Mouse (Mus musculus) hindbrain, embryonic 16.5 days (tissue): ENCODE data around the gene Tchh. TPM values are rescaled to one million over a fixed set of nuclear protein-coding genes. Genes with fewer than 3 reads are reported as not detected.

Experiments used
- ATAC-seq: fragments of 200-750 bp; cut with Nextera tagmentation; 2 replicates; pipeline ENCODE4 v1.8.0; 2017; ENCODE audit warnings: moderate TSS enrichment, moderate library complexity
- H3K27ac ChIP-seq: fragments of 300-500 bp; sonication (generic); 2 replicates; pipeline ENCODE4 v1.5.1; 2014; ENCODE audit warnings: low read depth, mild to moderate bottlenecking, control low read depth, low read length, moderate library complexity
- H3K27me3 ChIP-seq: fragments of 300-500 bp; sonication (generic); replicated peaks from 2 replicates; pipeline ENCODE4 v1.6.1; 2014; ENCODE audit warnings: low read length; ENCODE audit not compliant: control insufficient read depth, insufficient read depth
- H3K36me3 ChIP-seq: fragments of 300-500 bp; sonication (generic); 2 replicates; pipeline ENCODE4 v1.6.1; 2014; ENCODE audit warnings: mild to moderate bottlenecking, low read length, moderate library complexity, mixed read lengths; ENCODE audit not compliant: control insufficient read depth, insufficient read depth
- H3K4me1 ChIP-seq: fragments of 300-500 bp; sonication (generic); 2 replicates; pipeline ENCODE4 v1.6.1; 2014; ENCODE audit warnings: low read depth, low read length; ENCODE audit not compliant: control insufficient read depth, insufficient read depth
- H3K4me2 ChIP-seq: fragments of 300-500 bp; sonication (generic); 2 replicates; pipeline ENCODE4 v1.6.1; 2014; ENCODE audit warnings: mild to moderate bottlenecking, low read length, control low read depth, moderate library complexity
- H3K4me3 ChIP-seq: fragments of 300-500 bp; sonication (generic); 2 replicates; pipeline ENCODE4 v1.5.1; 2014; ENCODE audit warnings: mild to moderate bottlenecking, low read length, control low read depth, moderate library complexity
- H3K9ac ChIP-seq: fragments of 300-500 bp; sonication (generic); 2 replicates; pipeline ENCODE4 v1.6.1; 2014; ENCODE audit warnings: low read depth, mild to moderate bottlenecking, control low read depth, low read length, moderate library complexity
- H3K9me3 ChIP-seq: fragments of 300-500 bp; sonication (generic); 2 replicates; pipeline ENCODE4 v1.6.1; 2014; ENCODE audit warnings: mild to moderate bottlenecking, low read length, moderate library complexity; ENCODE audit not compliant: control insufficient read depth
- WGBS: fragments of 180-500 bp; shearing (Covaris S2); extraction: QIAGEN DNeasy Blood & Tissue Kit; methylation state at CpG from one replicate; pipeline ENCODE4 v1.1.7; 2014; 5-methylcytosine and 5-hydroxymethylcytosine counted together
- polyA plus RNA-seq: library from polyadenylated mRNA; unstranded; fragments of >200 nt; fragmentation: Nextera tagmentation; extraction: Ambion mirVana; gene quantifications from 2 replicates; pipeline ENCODE4 v1.2.1, GENCODE M21; 2015

Tchh gene
- 1.4 and 1.6 TPM in 2 replicates for polyA plus RNA-seq

DNA sequence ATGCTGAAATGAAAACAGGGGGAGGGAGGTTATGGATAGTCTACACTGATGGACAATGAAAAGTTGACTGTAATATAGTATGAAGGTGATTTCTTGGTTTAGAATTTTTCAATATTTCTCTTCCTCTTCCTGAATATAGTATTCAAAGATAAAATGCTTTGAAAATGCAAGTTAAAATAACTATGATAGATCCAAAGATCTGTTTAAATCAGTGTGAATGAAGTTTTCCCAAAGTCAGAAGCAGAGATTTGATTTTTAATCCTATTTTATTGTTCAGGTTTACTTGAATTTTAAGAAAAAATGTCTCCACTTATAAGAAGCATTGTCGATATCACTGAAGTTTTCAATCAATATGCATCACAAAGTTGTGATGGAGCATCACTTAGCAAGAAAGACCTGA, at the start of gene Tchh:
Gene Tchh (plus strand): TSS at position 301 of the 400 bp plus-strand sequence.
- Histone ChIP-seq H3K4me2 (peak within 1 kb of the TSS; percentile 84), H3K4me1 (peaks cover 15% of the 10 kb centered on the region), H3K9ac (no peak within 1 kb of the TSS), H3K4me3 (no peak within 1 kb of the TSS), H3K9me3 (no peaks in the 10 kb centered on the region), H3K36me3 (no peaks in the 10 kb centered on the region), H3K27me3 (peaks cover 12% of the 10 kb centered on the region), H3K27ac (no peak within 1 kb of the TSS)
- no peak for ATAC-seq
- WGBS = 89% methylated on average over 1 of the region's 1 CpGs

DNA sequence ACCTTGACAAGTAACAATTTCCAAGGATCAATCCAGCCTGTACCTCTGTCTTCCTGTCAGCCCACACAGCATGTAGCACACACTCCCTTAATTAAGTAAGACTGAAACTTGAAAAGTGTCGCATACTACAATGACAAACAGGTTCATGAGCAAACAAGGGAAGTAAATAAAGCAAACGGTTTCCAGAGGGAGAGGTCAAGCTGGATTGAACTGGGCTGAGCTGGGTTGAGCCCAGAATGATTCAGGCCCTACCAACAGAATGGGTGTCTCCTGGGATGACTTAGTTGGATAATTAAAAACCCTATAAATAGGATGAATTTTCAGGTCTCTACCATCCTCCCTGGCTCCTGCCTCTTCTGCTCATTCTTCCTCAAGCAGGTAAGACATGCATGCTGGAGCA, 48.8 kb upstream of the Tchh start, which contains the start of gene Rptn:
Gene Rptn (plus strand): TSS at position 334 of the 400 bp plus-strand sequence.
- no peaks in the 10 kb centered on the region for H3K27me3 ChIP-seq
- no peaks in the 10 kb centered on the region for H3K36me3 ChIP-seq
- no peaks in the 10 kb centered on the region for H3K9me3 ChIP-seq
- ATAC-seq = no peak
- H3K4me2 ChIP-seq = no peak within 1 kb of the TSS
- no peak within 1 kb of the TSS for H3K4me3 ChIP-seq
- H3K27ac ChIP-seq = no peak within 1 kb of the TSS
- no peaks in the 10 kb centered on the region for H3K4me1 ChIP-seq
- no peak within 1 kb of the TSS for H3K9ac ChIP-seq
- WGBS = 69% methylated on average over 2 of the region's 2 CpGs

DNA sequence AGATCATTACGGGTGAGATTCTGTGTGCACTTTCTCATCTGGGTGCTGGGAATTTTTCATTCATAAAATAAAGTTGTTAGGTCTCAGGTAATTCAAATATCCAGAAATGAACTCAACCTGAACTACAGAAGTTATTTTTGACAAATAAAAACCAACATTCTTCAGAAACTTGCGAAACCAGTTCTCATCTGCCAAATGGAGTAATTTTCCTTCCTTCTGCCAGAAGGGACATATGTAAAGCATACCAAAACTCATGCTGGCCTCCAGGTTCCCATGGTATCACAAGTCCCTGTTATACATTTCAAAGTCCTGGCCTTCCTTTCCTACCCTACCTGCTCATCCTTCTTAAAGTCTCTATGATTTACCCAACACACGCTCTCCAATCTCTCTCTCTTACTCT, 38.2 kb upstream of the Tchh start:
- H3K27ac ChIP-seq = no peak overlapping the region
- no peak for ATAC-seq
- H3K4me3 ChIP-seq = no peak overlapping the region
- no peak overlapping the region for H3K9ac ChIP-seq
- 91% methylated on average over 3 of the region's 3 CpGs for WGBS
- H3K4me2 ChIP-seq = no peak overlapping the region
- H3K4me1 ChIP-seq = no peaks in the 10 kb centered on the region
- H3K9me3 ChIP-seq = no peaks in the 10 kb centered on the region
- H3K27me3 ChIP-seq = no peaks in the 10 kb centered on the region
- H3K36me3 ChIP-seq = no peaks in the 10 kb centered on the region

DNA sequence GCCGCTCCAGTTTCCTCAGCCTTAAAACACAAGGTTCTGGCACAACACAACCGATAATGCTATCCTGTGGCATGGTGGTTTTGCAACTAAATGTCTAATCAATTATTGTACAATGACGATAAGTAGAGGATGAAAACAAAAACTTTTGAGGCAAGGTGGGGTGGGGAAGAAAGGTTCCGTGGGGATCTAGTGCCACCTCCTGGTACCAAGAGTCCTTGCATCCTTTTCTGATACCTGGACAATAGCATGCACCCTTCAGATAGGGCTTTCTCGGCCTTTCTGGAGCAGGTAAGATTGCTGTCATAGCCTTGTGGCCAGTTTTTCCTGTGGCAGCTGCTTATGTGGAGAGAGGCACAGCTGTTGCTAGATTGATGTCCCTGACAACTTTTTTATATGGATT, 35.1 kb upstream of the Tchh start:
- no peak overlapping the region for H3K9ac ChIP-seq
- no peak; the same call in 1 of the 2 replicates for ATAC-seq

DNA sequence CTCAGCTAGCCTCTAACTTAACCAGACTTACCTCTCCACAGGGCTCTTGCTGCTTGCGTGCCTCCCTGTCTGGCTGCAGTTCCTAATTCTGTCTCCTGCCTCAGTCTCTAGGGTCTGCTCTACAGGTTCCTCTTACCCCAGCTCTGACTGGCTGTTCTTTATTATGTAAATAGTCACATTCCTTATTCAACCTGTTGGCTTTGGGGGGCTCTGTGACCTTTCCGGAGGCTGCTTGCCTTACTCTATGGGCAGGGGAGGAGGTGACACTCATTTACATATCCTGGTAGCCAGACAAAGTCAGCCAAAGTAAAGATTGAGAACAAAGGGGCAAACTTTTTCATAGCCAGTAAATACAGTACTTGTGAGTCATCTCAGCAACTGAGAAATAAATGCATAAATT, 30.2 kb upstream of the Tchh start:
- Histone ChIP-seq H3K27me3 (no peaks in the 10 kb centered on the region), H3K36me3 (no peaks in the 10 kb centered on the region), H3K4me1 (no peaks in the 10 kb centered on the region), H3K27ac (no peak overlapping the region), H3K4me3 (no peak overlapping the region), H3K9me3 (no peaks in the 10 kb centered on the region), H3K4me2 (no peak overlapping the region), H3K9ac (no peak overlapping the region)
- no peak for ATAC-seq
- 11% methylated on average over 2 of the region's 2 CpGs for WGBS

More for the DNA sequence above, 35.1 kb upstream of the Tchh start:
- no peak overlapping the region for H3K27ac ChIP-seq
- 32% methylated on average over 5 of the region's 5 CpGs for WGBS
- H3K4me1 ChIP-seq = no peaks in the 10 kb centered on the region
- no peaks in the 10 kb centered on the region for H3K36me3 ChIP-seq
- H3K27me3 ChIP-seq = no peaks in the 10 kb centered on the region
- no peaks in the 10 kb centered on the region for H3K9me3 ChIP-seq
- no peak overlapping the region for H3K4me3 ChIP-seq
- no peak overlapping the region for H3K4me2 ChIP-seq

DNA sequence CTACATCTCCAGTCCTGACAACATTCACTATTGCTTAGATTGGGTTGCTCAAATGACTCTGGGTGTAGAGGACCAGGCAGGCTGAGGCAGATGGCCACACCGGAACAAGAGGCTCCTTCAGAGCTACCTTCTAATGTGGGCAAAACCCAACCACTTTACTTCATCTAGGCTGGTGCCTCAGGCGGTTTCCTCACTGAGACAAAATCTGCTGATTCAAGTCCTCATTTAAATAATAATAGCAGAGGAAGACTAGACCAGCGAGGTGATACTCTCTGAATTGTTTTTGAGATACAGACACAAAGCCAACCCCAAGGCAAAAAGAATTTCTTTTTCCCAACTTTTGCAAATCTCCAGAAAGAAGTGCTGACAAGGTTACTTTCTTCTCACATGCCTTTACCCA, 10.5 kb upstream of the Tchh start:
- Histone ChIP-seq H3K4me2 (no peak overlapping the region), H3K9ac (no peak overlapping the region), H3K4me1 (no peaks in the 10 kb centered on the region), H3K27me3 (no peaks in the 10 kb centered on the region), H3K4me3 (no peak overlapping the region), H3K36me3 (no peaks in the 10 kb centered on the region), H3K9me3 (no peaks in the 10 kb centered on the region), H3K27ac (no peak overlapping the region)
- no peak for ATAC-seq
- WGBS = 47% methylated on average over 3 of the region's 3 CpGs

DNA sequence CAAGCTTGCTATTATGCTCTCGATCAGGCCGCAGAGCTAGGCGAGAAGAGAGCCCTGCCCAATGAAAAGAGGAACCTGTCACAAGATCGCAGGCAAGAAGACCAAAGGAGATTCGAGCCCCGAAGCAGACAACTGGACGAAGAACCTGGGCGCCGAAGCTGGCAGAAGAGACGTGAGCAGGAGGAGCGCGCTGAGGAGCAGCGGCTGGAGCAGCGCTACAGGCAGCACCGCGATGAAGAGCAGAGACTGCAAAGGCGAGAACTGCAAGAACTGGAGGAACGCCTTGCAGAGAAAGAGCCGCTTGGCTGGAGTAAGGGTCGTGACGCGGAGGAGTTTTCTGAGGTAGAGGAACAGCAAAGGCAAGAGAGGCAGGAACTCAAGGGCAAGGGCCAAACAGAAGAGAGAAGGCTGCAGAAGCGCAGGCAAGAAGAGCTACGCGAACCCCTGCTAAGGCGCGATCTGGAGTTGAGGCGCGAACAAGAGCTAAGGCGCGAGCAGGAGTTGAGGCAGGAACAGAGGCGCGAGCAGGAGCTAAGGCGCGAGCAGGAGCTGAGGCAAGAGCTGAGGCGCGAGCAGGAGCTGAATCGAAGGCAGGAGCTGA, 1.5 kb downstream of the Tchh start:
- peaks cover 12% of the 10 kb centered on the region for H3K27me3 ChIP-seq
- H3K4me3 ChIP-seq = peak overlapping the region; percentile 64
- H3K27ac ChIP-seq = peak overlapping the region; percentile 69
- peak overlapping the region; percentile 84 for H3K4me2 ChIP-seq
- ATAC-seq = no peak
- under 1% methylated on average over 38 of the region's 38 CpGs for WGBS
- H3K36me3 ChIP-seq = no peaks in the 10 kb centered on the region
- H3K9me3 ChIP-seq = no peaks in the 10 kb centered on the region
- H3K4me1 ChIP-seq = peaks cover 19% of the 10 kb centered on the region
- H3K9ac ChIP-seq = peak overlapping the region; percentile 62

DNA sequence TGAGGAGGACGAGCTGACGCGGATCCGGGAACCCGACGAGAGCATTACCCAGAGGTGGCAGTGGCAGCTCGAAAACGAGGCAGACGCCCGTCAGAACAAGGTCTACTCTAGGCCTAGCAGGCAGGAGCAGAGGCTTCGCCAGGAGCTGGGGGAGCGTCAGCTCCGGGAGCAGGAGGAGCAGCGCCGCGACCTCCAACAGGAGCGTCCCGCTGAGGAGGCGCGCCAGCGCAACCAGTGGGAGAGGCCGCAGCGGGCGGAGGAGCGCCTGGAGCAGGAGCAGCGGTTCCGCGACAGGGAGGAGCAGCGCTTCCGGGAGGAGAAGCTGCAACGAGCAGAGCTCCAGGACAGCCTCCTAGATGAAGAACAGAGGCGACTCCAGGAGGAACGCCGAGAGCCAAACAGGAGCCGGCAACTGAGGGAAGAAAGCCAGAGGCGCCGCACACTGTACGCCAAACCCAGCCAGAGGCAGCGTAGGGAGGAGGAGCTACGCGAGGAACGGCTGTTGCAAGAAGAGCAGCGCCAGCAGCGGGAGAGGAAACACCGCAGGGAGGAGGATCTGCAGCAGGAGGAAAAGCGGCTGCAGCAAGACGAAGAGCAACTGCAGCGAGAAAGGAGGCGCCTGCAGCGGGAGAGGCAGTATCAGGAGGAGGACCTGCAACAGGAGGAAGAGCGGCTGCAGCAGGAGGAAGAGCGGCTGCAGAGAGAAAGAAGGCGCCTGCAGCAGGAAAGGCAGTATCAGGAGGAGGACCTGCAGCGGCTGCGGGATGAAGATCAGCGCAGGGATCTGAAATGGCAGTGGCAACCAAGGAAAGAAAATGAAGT, 2.4 kb downstream of the Tchh start:
- H3K4me3 ChIP-seq = peak overlapping the region; percentile 64
- peaks cover 19% of the 10 kb centered on the region for H3K4me1 ChIP-seq
- WGBS = under 1% methylated on average over 56 of the region's 56 CpGs
- H3K27ac ChIP-seq = peak overlapping the region; percentile 69
- peaks cover 12% of the 10 kb centered on the region for H3K27me3 ChIP-seq
- H3K9ac ChIP-seq = peak overlapping the region; percentile 62
- H3K36me3 ChIP-seq = no peaks in the 10 kb centered on the region
- H3K4me2 ChIP-seq = peak overlapping the region; percentile 84
- ATAC-seq = peak; percentile 88
- H3K9me3 ChIP-seq = no peaks in the 10 kb centered on the region

DNA sequence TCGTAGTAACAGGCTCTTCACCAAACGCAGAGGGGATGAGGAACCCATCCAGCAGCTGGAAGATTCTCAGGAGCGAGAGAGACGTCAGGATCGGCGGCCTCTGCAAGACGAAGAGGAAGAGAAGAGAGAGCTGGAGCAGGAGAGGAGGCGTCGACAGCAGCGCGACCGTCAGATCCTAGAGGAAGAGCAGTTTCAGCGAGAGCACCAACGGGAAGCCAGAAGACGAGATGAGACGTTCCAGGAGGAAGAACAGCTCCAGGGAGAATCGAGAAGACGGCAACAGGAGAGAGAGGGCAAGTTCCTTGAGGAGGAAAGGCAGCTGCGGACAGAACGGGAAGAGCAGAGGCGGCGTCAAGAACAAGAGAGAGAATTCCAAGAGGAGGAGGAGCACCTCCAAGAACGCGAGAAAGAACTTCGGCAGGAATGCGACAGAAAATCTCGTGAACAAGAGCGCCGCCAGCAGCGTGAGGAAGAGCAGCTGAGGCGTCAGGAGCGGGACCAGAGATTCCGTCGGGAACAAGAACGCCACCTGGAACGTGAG, 3.1 kb downstream of the Tchh start:
- peak overlapping the region; percentile 84 for H3K4me2 ChIP-seq
- H3K36me3 ChIP-seq = no peaks in the 10 kb centered on the region
- peaks cover 19% of the 10 kb centered on the region for H3K4me1 ChIP-seq
- ATAC-seq = peak; percentile 9
- peak overlapping the region; percentile 64 for H3K4me3 ChIP-seq
- peaks cover 14% of the 10 kb centered on the region for H3K27me3 ChIP-seq
- WGBS = under 1% methylated on average over 36 of the region's 36 CpGs
- peak overlapping the region; percentile 62 for H3K9ac ChIP-seq
- peak overlapping the region; percentile 69; the same call in 1 of the 2 replicates for H3K27ac ChIP-seq
- no peaks in the 10 kb centered on the region for H3K9me3 ChIP-seq
